Mouse (Mus musculus) ES-Bruce4 (cell line): ENCODE results near the gene Ola1.

Experiments used
- CTCF ChIP-seq: IDR thresholded peaks from one replicate; pipeline ENCODE4 v1.8.1; 2011; ENCODE audit warnings: low read depth, low read length
- EP300 ChIP-seq: IDR thresholded peaks from 2 replicates; pipeline ENCODE4 v1.6.1; 2011; ENCODE audit warnings: low read depth, low read length; ENCODE audit not compliant: insufficient read depth
- POLR2A ChIP-seq: IDR thresholded peaks from one replicate; pipeline ENCODE4 v1.8.1; 2011; ENCODE audit warnings: low read length; ENCODE audit not compliant: insufficient read depth

- TF ChIP-seq POLR2A = no peak
- no peak for TF ChIP-seq CTCF
- no peak for TF ChIP-seq EP300
These were observed 91.0 kb downstream of the Ola1 start for GRCm38 (mm10) chr2:73127686-73128085.
